Mouse (Mus musculus): ENCODE data around the gene Zfp618.

Zfp618 gene

DNA sequence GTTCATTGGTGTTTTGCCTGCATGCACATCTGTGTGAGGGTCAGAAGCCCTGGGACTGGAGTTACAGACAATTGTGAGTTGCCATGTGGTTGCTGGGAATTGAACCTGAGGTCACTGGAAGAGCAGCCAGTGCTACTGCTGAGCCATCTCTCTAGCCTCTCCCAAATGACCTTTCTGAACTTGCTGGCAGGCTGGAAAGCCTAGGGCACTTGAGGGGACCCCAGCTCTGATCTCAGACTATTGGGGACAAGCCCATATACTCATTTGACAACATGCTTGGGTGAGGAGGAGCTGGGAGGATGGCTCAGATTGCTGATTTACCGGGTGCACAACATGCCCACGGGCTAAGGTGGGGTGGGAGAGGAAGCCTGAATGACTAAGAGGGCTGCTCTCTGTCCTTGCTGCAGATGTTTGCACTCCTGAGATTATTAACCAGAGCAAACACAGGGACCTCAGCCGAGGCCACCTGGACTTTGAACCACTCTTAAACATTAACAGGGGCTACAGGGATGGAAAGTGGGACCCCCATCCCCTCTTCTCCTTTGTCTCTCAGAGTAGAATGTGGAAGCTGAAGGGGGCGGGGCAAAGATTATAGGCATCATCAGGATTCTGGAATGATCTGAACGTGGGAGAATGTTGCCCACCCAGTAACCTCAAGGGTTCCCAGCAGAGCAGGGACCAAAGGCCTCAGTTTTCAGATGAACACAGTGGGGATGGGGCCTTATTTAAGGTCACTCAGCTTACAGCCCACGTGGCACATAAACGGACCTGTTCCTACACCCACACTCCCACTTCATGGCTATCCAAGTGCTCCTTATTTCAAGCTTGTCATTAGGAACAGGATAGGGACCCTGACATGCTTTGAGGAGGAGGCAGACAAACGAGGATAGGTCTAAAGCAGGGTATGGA, 191.6 kb downstream of the Zfp618 start:
- no peak for DNase-seq (ENCODE audit: extremely low spot score)

DNA sequence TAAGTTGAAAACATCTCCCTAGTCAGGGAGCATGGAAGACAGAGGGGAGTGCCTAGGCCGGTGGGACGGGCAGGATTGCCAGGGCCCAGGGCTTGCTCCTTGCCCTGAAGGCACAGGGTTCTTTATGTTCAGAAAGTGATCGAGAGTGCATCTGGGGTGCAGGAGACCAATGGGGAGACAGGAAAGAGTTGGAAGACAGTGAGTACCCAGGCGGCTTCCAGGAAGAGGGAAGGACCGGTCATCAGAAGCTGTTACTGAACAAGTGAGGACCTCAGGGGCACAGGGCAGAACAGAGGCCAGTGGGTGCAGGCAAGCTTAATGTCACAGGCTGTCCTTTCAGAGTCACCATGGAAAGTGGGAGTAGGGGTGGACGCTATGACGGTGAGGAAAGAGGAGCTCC, 192.8 kb downstream of the Zfp618 start:
- no peak for DNase-seq (ENCODE audit: extremely low spot score)

DNA sequence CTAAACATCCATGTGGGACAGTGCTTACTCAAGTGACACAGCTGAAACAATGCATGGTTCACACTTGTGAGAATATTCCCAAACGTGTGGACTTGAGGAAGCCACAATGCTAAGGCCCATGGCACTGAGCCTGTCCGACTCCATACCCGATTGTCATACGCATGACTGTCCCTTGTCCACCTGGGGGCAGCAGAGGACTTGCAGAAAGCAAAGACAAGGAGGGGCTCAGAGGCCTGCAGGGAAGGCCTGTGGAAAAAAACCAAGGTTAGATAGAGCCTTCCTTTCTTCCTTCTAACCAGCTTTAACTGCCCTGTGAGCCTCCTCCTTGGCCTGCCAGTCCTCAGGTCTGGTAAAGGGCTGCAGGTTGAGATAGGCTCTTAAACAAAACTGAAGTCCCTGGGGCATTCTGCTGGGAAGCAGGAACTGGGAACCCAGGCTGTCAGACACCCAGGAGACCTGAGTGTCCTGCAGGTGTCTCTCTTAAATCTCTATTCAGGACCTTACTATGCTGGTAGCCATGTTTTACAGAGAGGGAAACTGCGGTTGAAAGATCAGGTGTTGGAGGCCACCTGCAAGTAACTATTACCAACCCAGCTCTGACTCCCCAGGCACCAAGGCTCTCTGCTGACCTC, 193.7 kb downstream of the Zfp618 start:
- peak; percentile 80 for DNase-seq (ENCODE audit: extremely low spot score)

DNA sequence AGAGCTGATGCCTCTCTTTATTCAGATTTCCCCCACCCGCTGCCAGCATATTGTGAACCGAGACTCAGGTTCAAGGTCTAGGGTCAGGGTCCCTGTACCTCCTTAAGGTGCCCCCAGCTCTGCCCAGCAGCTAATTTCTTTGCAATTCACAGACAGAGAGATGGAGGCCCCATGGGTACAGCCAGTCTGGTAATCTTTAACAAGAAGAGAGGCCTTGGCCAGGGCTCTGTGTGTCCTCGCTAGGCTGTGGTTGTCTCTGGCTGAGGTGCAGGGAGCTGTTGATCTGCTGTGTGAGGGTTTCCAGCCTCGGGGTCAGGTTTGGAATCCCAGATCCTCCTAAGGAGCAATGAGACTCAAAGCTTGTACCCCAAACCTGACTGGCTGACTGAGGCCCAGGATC, 200.3 kb downstream of the Zfp618 start:
- DNase-seq (ENCODE audit: extremely low spot score): no peak

DNA sequence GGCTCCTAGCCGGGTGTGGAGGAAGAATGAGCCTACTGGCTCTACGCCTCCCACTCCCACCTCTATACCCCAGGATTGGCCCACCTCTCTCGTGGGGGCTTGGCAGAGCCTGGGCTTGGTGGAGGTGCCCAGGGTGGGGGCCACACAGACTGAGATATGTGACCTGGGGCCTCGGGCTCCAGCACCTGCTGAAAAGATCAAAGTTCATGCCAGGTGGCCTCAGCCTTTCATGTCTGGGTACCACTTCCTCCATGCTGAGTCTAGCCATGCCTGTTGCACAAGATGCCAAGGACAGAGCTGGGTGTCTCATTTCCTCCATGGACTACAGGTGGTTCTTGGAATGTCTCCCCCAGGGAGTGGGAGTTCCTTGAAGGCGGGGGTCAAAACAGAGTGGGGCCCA, 200.9 kb downstream of the Zfp618 start:
- DNase-seq (ENCODE audit: extremely low spot score): no peak

DNA sequence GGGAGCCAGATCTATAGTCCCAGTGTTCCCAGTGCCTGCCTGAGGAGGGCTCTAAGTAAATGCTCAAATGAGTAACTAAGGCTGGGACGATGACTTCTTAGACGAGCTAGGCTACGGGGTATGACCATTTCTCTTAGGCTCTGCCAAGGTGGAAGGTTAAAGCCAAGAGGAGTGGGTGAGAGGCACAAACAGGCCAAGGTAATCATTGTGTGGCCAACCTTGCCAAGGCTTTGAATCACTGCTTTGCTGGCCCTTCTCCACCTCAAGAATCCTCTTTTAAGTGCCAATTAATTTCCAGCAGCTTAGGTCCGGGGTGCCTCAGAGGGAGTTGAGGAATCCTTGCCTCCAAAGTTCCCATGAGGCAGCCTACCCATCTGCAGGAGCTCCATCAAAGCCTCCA, 204.7 kb downstream of the Zfp618 start:
- DNase-seq (ENCODE audit: extremely low spot score): no peak

DNA sequence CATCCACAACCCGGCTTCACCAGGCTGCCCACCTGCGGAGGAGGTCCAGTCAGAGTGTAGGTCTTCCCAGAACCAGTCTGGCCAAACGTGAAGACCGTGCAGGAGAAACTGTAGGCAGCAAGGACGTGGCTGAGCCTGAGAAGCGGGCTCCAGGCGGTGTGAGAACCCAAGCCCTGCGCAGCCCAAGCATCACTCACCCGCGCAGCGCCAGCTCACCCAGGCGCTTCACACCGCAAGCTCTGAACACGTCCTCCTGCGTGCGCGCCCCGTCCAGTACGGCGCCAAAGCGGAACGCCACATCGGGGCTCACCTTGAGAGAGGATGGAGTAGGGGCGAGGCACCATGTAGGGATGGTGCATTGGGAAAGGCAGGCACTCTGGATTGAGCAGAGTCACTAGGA, 205.7 kb downstream of the Zfp618 start:
- no peak for DNase-seq (ENCODE audit: extremely low spot score)

DNA sequence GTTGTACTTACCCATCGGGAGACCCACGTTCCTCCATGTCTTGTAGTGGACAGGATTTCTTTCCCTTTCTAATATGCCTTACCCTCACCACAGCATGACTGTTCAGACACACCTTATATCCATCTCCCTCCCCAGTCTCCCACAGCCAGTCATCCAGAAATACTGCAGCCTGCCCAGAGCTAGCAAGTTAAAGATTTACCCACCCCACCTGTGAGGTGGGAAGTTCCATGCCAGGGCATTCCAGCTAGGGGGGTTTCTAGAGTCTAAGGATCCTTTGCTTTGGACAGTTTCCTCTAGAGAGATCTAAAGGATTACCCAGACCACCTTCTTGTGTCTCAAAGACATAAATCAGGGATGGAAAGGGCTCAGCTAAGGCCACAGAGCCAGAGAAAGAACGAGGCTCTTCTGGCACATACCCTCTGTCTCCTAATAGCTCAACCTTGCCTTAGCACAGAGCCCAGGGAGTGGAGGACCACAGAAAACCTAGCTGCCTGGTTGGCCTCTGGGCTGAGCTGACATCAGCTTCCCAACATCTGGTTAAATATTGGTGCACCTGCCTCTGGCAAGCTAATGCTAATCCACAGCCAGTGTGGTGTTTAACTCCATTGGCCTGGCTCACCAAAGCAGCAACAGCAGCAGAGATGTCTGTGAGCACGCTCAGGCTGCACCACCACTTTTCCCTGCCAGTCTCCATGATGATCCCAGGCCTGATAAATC, 206.8 kb downstream of the Zfp618 start, which contains the start of gene Kif12:
Gene Kif12, minus strand, starts transcription at position 163 of the 717 bp plus-strand sequence.
- no peak for DNase-seq (ENCODE audit: extremely low spot score)

DNA sequence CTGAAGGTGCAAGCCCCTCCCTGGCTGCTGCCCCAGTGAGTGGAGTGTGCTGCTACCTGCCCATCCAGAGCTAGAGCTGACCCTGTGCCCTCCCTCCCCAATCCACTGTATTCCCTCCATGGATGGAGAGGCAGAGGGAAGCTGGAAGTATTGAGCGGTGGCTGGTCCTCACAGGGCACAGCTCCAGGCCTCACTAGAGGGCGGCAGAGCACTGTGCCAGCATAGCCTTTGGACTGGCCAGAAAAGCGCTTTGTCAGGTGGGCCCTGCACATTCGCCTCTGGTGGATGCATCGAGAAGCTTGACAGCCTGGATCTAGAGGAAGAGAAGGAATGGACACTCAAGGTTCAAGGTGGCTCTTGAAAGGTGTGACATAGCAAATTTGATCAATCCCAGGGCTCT, 216.2 kb downstream of the Zfp618 start:
- DNase-seq (ENCODE audit: extremely low spot score): peak; percentile 64

DNA sequence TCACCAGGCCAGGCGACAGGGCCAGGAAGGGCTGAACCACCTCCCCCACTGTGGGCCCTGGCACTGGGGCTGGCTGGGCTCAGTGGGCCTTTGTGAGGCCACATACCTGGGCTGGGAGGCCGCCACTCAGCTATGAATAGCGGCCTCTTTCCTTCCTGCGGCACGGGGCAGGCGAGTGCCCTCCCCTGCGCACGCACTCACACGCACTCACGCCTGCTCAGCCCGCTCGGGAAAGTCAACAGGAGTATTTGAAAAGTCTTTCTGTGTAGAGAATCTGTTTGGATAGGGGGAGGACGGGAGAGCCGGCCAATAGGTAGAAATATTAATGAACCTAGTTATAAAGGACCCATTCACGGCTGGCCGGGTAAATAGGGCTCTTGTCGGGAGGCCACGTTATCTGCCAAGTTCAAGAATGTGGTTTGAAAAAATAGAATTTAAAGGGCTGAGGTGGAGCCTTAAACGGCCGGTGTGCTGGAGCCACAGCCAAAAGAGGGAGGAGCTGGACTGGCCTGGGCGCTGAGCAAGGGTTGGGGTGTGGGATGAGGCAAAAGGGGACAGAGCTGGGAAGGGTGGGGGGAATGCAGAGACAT, 221.0 kb downstream of the Zfp618 start:
- no peak for DNase-seq (ENCODE audit: extremely low spot score)

All from embryo, embryonic 9.5 days (tissue).